Mouse (Mus musculus) MEL (cell line): ENCODE results near the gene Rab12.

Source experiments
- CTCF ChIP-seq, 3 experiments: IDR thresholded peaks in 2 of 3; conservative IDR thresholded peaks in 1 of 3; 2 replicates each; pipeline ENCODE4 v1.5.1; 2011 to 2012; ENCODE audit warnings: low read length in 3 of 3, low read depth in 2 of 3, mild to moderate bottlenecking in 2 of 3, improper control_type of control experiment in 1 of 3, inconsistent platforms in 1 of 3, mixed read lengths in 1 of 3, moderate library complexity in 1 of 3; ENCODE audit not compliant: control insufficient read depth in 1 of 3, insufficient read depth in 1 of 3, poor library complexity in 1 of 3, severe bottlenecking in 1 of 3
- E2F4 ChIP-seq: IDR thresholded peaks from 2 replicates; pipeline ENCODE4 v1.6.1; 2011; ENCODE audit warnings: low read depth, low read length, improper control_type of control experiment, borderline replicate concordance
- ELF1 ChIP-seq: IDR thresholded peaks from 2 replicates; pipeline ENCODE4 v1.6.1; 2014; ENCODE audit warnings: low read depth, mild to moderate bottlenecking, inconsistent platforms, low read length, improper control_type of control experiment, moderate library complexity
- EP300 ChIP-seq, 2 experiments: IDR thresholded peaks; 2 replicates each; pipeline ENCODE4 v1.6.1; 2011; ENCODE audit warnings: improper control_type of control experiment in 2 of 2, low read length in 2 of 2, low read depth in 1 of 2, mild to moderate bottlenecking in 1 of 2
- MXI1 ChIP-seq: IDR thresholded peaks from 2 replicates; pipeline ENCODE4 v1.6.1; 2011; ENCODE audit warnings: mild to moderate bottlenecking, low read depth, low read length, improper control_type of control experiment
- POLR2A ChIP-seq, 2 experiments: IDR thresholded peaks; 2 replicates each; pipeline ENCODE4 v1.6.1; 2011 to 2012; ENCODE audit warnings: low read length in 2 of 2, mild to moderate bottlenecking in 2 of 2, control low read depth in 1 of 2, improper control_type of control experiment in 1 of 2, low read depth in 1 of 2, moderate library complexity in 1 of 2; ENCODE audit not compliant: control insufficient read depth in 1 of 2, insufficient read depth in 1 of 2, poor library complexity in 1 of 2
- SIN3A ChIP-seq: IDR thresholded peaks from 2 replicates; pipeline ENCODE4 v1.6.1; 2012; ENCODE audit warnings: low read length, improper control_type of control experiment, inconsistent platforms
- UBTF ChIP-seq: IDR thresholded peaks from 2 replicates; pipeline ENCODE4 v1.6.1; 2012; ENCODE audit warnings: low read depth, mild to moderate bottlenecking, inconsistent platforms, low read length, improper control_type of control experiment, moderate library complexity, borderline replicate concordance; ENCODE audit not compliant: insufficient read depth
- USF1 ChIP-seq: IDR thresholded peaks from 2 replicates; pipeline ENCODE4 v1.6.1; 2014; ENCODE audit warnings: low read depth, mild to moderate bottlenecking, inconsistent platforms, low read length, improper control_type of control experiment, moderate library complexity
- USF2 ChIP-seq, 2 experiments: IDR thresholded peaks; 2 replicates each; pipeline ENCODE4 v1.6.1; 2011 to 2012; ENCODE audit warnings: improper control_type of control experiment in 2 of 2, low read length in 2 of 2, borderline replicate concordance in 1 of 2, inconsistent platforms in 1 of 2, low read depth in 1 of 2, mild to moderate bottlenecking in 1 of 2; ENCODE audit not compliant: insufficient read depth in 1 of 2

- TF ChIP-seq CTCF (IDR thresholded peaks at IDR 0.05 in 2 of 3, conservative IDR thresholded peaks at IDR 0.05 in 1 of 3; ENCODE audit: control insufficient read depth in 1 of 3, insufficient read depth in 1 of 3, low read depth in 2 of 3, low read length in 3 of 3, poor library complexity in 1 of 3, severe bottlenecking in 1 of 3) (no peak), E2F4 (no peak), USF2 (IDR thresholded peaks at IDR 0.05; ENCODE audit: borderline replicate concordance in 1 of 2, insufficient read depth in 1 of 2, low read depth in 1 of 2, low read length in 2 of 2) (no peak), ELF1 (no peak), POLR2A (IDR thresholded peaks at IDR 0.05; ENCODE audit: control insufficient read depth in 1 of 2, insufficient read depth in 1 of 2, low read depth in 1 of 2, low read length in 2 of 2, poor library complexity in 1 of 2) (no peak), SIN3A (no peak), MXI1 (no peak), EP300 (IDR thresholded peaks at IDR 0.05; ENCODE audit: low read depth in 1 of 2, low read length in 2 of 2) (no peak), USF1 (no peak), UBTF (no peak)
Observed at GRCm38 (mm10) chr17:66564213-66564612, 44.7 kb upstream of the Rab12 start.
